Comparison of ENCODE assay signal across 28 mouse cellular contexts in the genomic region with DNA sequence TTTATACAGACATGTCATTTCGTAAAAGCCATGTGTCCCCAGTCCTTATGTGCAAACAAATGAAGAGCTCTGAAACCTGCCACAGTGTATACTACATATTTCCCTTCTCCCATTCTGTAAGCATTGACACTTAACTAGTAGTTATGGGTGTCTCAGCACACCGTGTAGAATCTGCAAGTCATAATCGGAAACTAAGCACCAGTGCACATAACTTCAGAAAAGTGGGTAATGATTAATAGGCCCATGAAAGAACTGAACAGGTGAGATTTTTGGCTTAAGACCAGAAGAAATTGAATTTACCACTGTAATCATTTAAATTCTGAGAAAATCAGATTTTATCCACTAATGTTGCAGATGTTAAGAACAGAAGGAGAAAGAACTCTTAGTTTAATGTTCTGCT. TPM values are rescaled to one million over a fixed set of nuclear protein-coding genes. Genes with fewer than 3 reads are reported as not detected.
DNase-seq lines count a peak whose midpoint lies in the region; ATAC-seq and TF ChIP-seq lines count a peak whose summit lies in the region.
"Had no signal": no experiment of that assay in that cellular context is flagged by ENCODE, and none has a peak within 500 bp of the region (broad histone marks: within the 10 kb centered on the region; RNA-seq: fewer than 3 reads in every experiment).

No protein-coding gene starts in this region.

- H3K27ac ChIP-seq in kidney, adult 2 months (ENCODE audit: insufficient read depth, low read depth, low read length) = no peak overlapping the region
- H3K27ac ChIP-seq in liver, adult 2 months (replicated peaks; ENCODE audit: insufficient read depth, low read depth, low read length) = no peak overlapping the region
- no peak overlapping the region for H3K27ac ChIP-seq in liver, embryonic 11.5 days (ENCODE audit: low read depth, low read length)
- H3K27ac ChIP-seq in liver, embryonic 16.5 days (ENCODE audit: low read length) = no peak overlapping the region
- H3K27ac ChIP-seq: embryonic facial prominence, embryonic 15.5 days; heart, embryonic 10.5 days; limb, embryonic 12.5 days; midbrain, embryonic 13.5 days; stomach, embryonic 15.5 days had no signal

- peak; percentile 57 for DNase-seq in kidney, adult 2 months
- no peak for DNase-seq in kidney, postnatal 4 days
- DNase-seq in liver, adult 2 months (ENCODE audit: extremely low read depth, low read depth, low spot score) = peak; percentile 64
- DNase-seq in liver = no peak
- no peak for DNase-seq in liver, embryonic 11.5 days (ENCODE audit: low spot score)
- no peak for DNase-seq in urinary bladder, postnatal 10 days (ENCODE audit: low spot score)
- DNase-seq: adrenal gland, postnatal 36 days; B cell, adult 2 months; cerebellum, adult 11-12 months; cerebellum, postnatal 14 days; heart, postnatal 10 days; kidney, postnatal 14 days; lung, postnatal 14 days; thymus, adult 18-20 months; thymus, postnatal 4 days had no signal

- H3K4me2 ChIP-seq in liver, embryonic 11.5 days = peak overlapping the region; percentile 45
- H3K4me2 ChIP-seq in liver, embryonic 16.5 days (ENCODE audit: low read depth, low read length) = peak overlapping the region; percentile 39
- H3K4me2 ChIP-seq: embryonic facial prominence, embryonic 15.5 days; limb, embryonic 12.5 days; midbrain, embryonic 13.5 days; stomach, embryonic 15.5 days had no signal

- peaks cover 25% of the 10 kb centered on the region for H3K79me2 ChIP-seq in liver, adult 2 months (ENCODE audit: control insufficient read depth, insufficient read depth, low read length)

- 33% methylated on average over 3 of the region's 3 CpGs for WGBS in kidney, adult 2 months
- 15% methylated on average over 3 of the region's 3 CpGs for WGBS in liver, adult 2 months
- 79% methylated on average over 3 of the region's 3 CpGs for WGBS in liver, embryonic 11.5 days
- 46% methylated on average over 3 of the region's 3 CpGs for WGBS in liver, embryonic 16.5 days (ENCODE audit: insufficient replicate concordance)

- H3K27me3 ChIP-seq in kidney, adult 2 months (replicated peaks; ENCODE audit: control insufficient read depth, insufficient read depth, low read length) = no peaks in the 10 kb centered on the region
- no peaks in the 10 kb centered on the region for H3K27me3 ChIP-seq in liver, adult 2 months (ENCODE audit: control insufficient read depth, insufficient read depth, low read length)
- H3K27me3 ChIP-seq in liver, embryonic 11.5 days (replicated peaks; ENCODE audit: control insufficient read depth, insufficient read depth, low read length) = no peaks in the 10 kb centered on the region
- H3K27me3 ChIP-seq in liver, embryonic 16.5 days (ENCODE audit: control insufficient read depth, insufficient read depth, low read depth, low read length) = no peaks in the 10 kb centered on the region
- H3K27me3 ChIP-seq: embryonic facial prominence, embryonic 15.5 days; limb, embryonic 12.5 days; midbrain, embryonic 13.5 days; stomach, embryonic 15.5 days had no signal

- ATAC-seq in liver, embryonic 11.5 days (replicated peaks; ENCODE audit: low FRiP score) = no peak
- ATAC-seq in liver, embryonic 16.5 days (ENCODE audit: low read depth) = no peak
- ATAC-seq: forebrain, embryonic 16.5 days; inflammation-experienced regulatory T-cells, adult 6 months; midbrain, embryonic 13.5 days had no signal

- no peak for TF ChIP-seq CTCF in kidney, adult 2 months (conservative IDR thresholded peaks at IDR 0.05; ENCODE audit: insufficient read depth, insufficient read length, low read depth, low read length)
- no peak for TF ChIP-seq CTCF in liver, adult 2 months (IDR thresholded peaks at IDR 0.05; ENCODE audit: low read depth, low read length)

- peak overlapping the region; percentile 28; the same call in 1 of the 2 replicates for H3K9ac ChIP-seq in liver, adult 2 months (ENCODE audit: low read depth, low read length)
- no peak overlapping the region for H3K9ac ChIP-seq in liver, embryonic 11.5 days (ENCODE audit: low read depth, low read length)
- no peak overlapping the region for H3K9ac ChIP-seq in liver, embryonic 16.5 days (ENCODE audit: low read depth, low read length)
- H3K9ac ChIP-seq: embryonic facial prominence, embryonic 15.5 days; limb, embryonic 12.5 days; midbrain, embryonic 13.5 days; stomach, embryonic 15.5 days had no signal

- H3K4me3 ChIP-seq in kidney, adult 2 months (ENCODE audit: insufficient read depth, low read depth, low read length) = no peak overlapping the region
- peak overlapping the region; percentile 30; the same call in 1 of the 2 replicates for H3K4me3 ChIP-seq in liver, adult 2 months (ENCODE audit: insufficient read depth, low read depth, low read length)
- 0 out of 2 replicates have a peak overlapping the region, but pooled peaks have one; percentile 26 for H3K4me3 ChIP-seq in liver, embryonic 11.5 days (ENCODE audit: low read depth, low read length)
- peak overlapping the region; percentile 21 for H3K4me3 ChIP-seq in liver, embryonic 16.5 days (ENCODE audit: low read depth, low read length)
- H3K4me3 ChIP-seq: embryonic facial prominence, embryonic 15.5 days; heart, embryonic 10.5 days; limb, embryonic 12.5 days; midbrain, embryonic 13.5 days; myocyte; stomach, embryonic 15.5 days had no signal

- TF ChIP-seq POLR2A in kidney, adult 2 months (IDR thresholded peaks at IDR 0.05; ENCODE audit: low read depth, low read length) = no peak
- TF ChIP-seq POLR2A in liver, adult 2 months (IDR thresholded peaks at IDR 0.05; ENCODE audit: extremely low read depth, insufficient read depth, low read length) = no peak

- H3K9me3 ChIP-seq in liver, embryonic 11.5 days (ENCODE audit: control insufficient read depth, low read length) = no peaks in the 10 kb centered on the region
- H3K9me3 ChIP-seq in liver, embryonic 16.5 days (replicated peaks; ENCODE audit: control insufficient read depth, low read length) = no peaks in the 10 kb centered on the region
- H3K9me3 ChIP-seq: embryonic facial prominence, embryonic 15.5 days; heart, embryonic 10.5 days; limb, embryonic 12.5 days; midbrain, embryonic 13.5 days; stomach, embryonic 15.5 days had no signal

- H3K4me1 ChIP-seq in kidney, adult 2 months (ENCODE audit: control insufficient read depth, insufficient read depth, low read length) = peaks cover 8% of the 10 kb centered on the region; the same call in 1 of the 2 replicates
- H3K4me1 ChIP-seq in liver, adult 2 months (ENCODE audit: control insufficient read depth, insufficient read depth, low read length) = peaks cover 12% of the 10 kb centered on the region
- H3K4me1 ChIP-seq in liver, embryonic 11.5 days (replicated peaks; ENCODE audit: control insufficient read depth, insufficient read depth, low read length) = peaks cover 8% of the 10 kb centered on the region; the same call in 1 of the 2 replicates
- peaks cover 8% of the 10 kb centered on the region for H3K4me1 ChIP-seq in liver, embryonic 16.5 days (ENCODE audit: control insufficient read depth, low read depth, low read length)

- H3K36me3 ChIP-seq in kidney, adult 2 months (ENCODE audit: control insufficient read depth, insufficient read depth, low read length) = no peaks in the 10 kb centered on the region; the same call in 1 of the 2 replicates
- peaks cover 32% of the 10 kb centered on the region for H3K36me3 ChIP-seq in liver, adult 2 months (ENCODE audit: control insufficient read depth, insufficient read depth, low read length)
- peaks cover 10% of the 10 kb centered on the region; the same call in 1 of the 2 replicates for H3K36me3 ChIP-seq in liver, embryonic 11.5 days (ENCODE audit: control insufficient read depth, insufficient read depth, low read length)
- peaks cover under 1% of the 10 kb centered on the region; the same call in 1 of the 2 replicates for H3K36me3 ChIP-seq in liver, embryonic 16.5 days (ENCODE audit: control insufficient read depth, insufficient read depth)
- H3K36me3 ChIP-seq: stomach, embryonic 15.5 days had no signal

RNA-seq across cellular contexts. Expression of gene Glud1, which starts 4.3 kb away (rescaled TPM):
- polyA plus RNA-seq in kidney, adult 2 months (2012; rRNA removed) = 236 and 242 TPM in 2 replicates
- total RNA-seq in liver, adult 2 months (2014; rRNA removed) = 691 and 755 TPM in 2 replicates
- 633 and 710 TPM in 2 replicates for polyA plus RNA-seq in liver, adult 2 months (2012; rRNA removed)
- 182 and 192 TPM in 2 replicates for polyA plus RNA-seq in liver, embryonic 11.5 days (2014; fragmentation: Nextera tagmentation; extraction: Ambion mirVana)
- 145 and 155 TPM in 2 replicates for polyA plus RNA-seq in liver, embryonic 16.5 days (2015; fragmentation: Nextera tagmentation; extraction: Ambion mirVana)

RNA-seq across cellular contexts. Expression of gene Shld2, which starts 4.5 kb away (rescaled TPM):
- 3.6 TPM in 2 replicates for polyA plus RNA-seq in kidney, adult 2 months (2012; rRNA removed)
- 25.4 and 36.4 TPM in 2 replicates for total RNA-seq in liver, adult 2 months (2014; rRNA removed)
- 9.2 and 12.2 TPM in 2 replicates for polyA plus RNA-seq in liver, adult 2 months (2012; rRNA removed)
- 10.5 and 15.4 TPM in 2 replicates for polyA plus RNA-seq in liver, embryonic 11.5 days (2014; fragmentation: Nextera tagmentation; extraction: Ambion mirVana)
- polyA plus RNA-seq in liver, embryonic 16.5 days (2015; fragmentation: Nextera tagmentation; extraction: Ambion mirVana) = 7.6 and 8.3 TPM in 2 replicates

RNA-seq across cellular contexts. Expression of gene Fam25c, which starts 40.4 kb away (rescaled TPM):
- 16.3 and 28.4 TPM in 2 replicates for polyA plus RNA-seq in kidney, adult 2 months (2012; rRNA removed)
- 56.3 and 66.7 TPM in 2 replicates for total RNA-seq in liver, adult 2 months (2014; rRNA removed)
- polyA plus RNA-seq in liver, adult 2 months (2012; rRNA removed) = 74.3 and 146 TPM in 2 replicates
- polyA plus RNA-seq in liver, embryonic 11.5 days (2014; fragmentation: Nextera tagmentation; extraction: Ambion mirVana) = 0.66 TPM in 1 of 2 replicates, not detected in the other
- 0.35 and 0.57 TPM in 2 replicates for polyA plus RNA-seq in liver, embryonic 16.5 days (2015; fragmentation: Nextera tagmentation; extraction: Ambion mirVana)
- total RNA-seq: adrenal gland, postnatal 36 days; gastrocnemius, postnatal 4 days; heart, postnatal 10 days; layer of hippocampus, postnatal 10 days; megakaryocyte, adult 5-6 weeks; neutrophil, adult 5-6 weeks had no signal
- polyA plus RNA-seq: forebrain, embryonic 16.5 days; heart, embryonic 10.5 days; inflammation-experienced regulatory T-cells, adult 6 months; limb, embryonic 12.5 days; midbrain, embryonic 13.5 days; myocyte had no signal

RNA-seq across cellular contexts. Expression of gene Sncg, which starts 59.8 kb away (rescaled TPM):
- 17.6 and 19.1 TPM in 2 replicates for polyA plus RNA-seq in kidney, adult 2 months (2012; rRNA removed)
- total RNA-seq in liver, adult 2 months (2014; rRNA removed) = 0.20 and 0.46 TPM in 2 replicates
- polyA plus RNA-seq in liver, adult 2 months (2012; rRNA removed) = 0.11 and 0.45 TPM in 2 replicates
- polyA plus RNA-seq in liver, embryonic 11.5 days (2014; fragmentation: Nextera tagmentation; extraction: Ambion mirVana) = 1.6 and 1.8 TPM in 2 replicates
- 0.11 and 0.24 TPM in 2 replicates for polyA plus RNA-seq in liver, embryonic 16.5 days (2015; fragmentation: Nextera tagmentation; extraction: Ambion mirVana)
- total RNA-seq: megakaryocyte, adult 5-6 weeks; neutrophil, adult 5-6 weeks had no signal
- polyA plus RNA-seq: inflammation-experienced regulatory T-cells, adult 6 months had no signal

Comparison
In these comparisons a context has a peak if more than half of its experiments do, and no peak if none do; other contexts are left out.
1. DNase-seq: peak in kidney, adult 2 months (single experiment) and liver, adult 2 months (single experiment); none in kidney, postnatal 4 days (0 of 2), liver (single experiment), liver, embryonic 11.5 days (single experiment) and urinary bladder, postnatal 10 days (single experiment).
2. RNA of gene Fam25c, which starts 40.4 kb away (polyA plus RNA-seq): 74.3 to 146 TPM in liver, adult 2 months and 16.3 to 28.4 TPM in kidney, adult 2 months; 0.66 TPM in liver, embryonic 11.5 days and 0.35 to 0.57 TPM in liver, embryonic 16.5 days; every median in the first group is over 10 times any median in the second.